27 mouse cellular contexts compared by ENCODE assay signal in genomic region chr3:133809007-133809552, GRCm38 (mm10).
DNase-seq lines count a peak whose midpoint lies in the region; ATAC-seq and TF ChIP-seq lines count a peak whose summit lies in the region.
"Had no signal": no experiment of that assay in that cellular context is flagged by ENCODE, and none has a peak within 500 bp of the region (broad histone marks: within the 10 kb centered on the region; RNA-seq: fewer than 3 reads in every experiment).

No protein-coding gene starts in this region.

- peak; percentile 95 for TF ChIP-seq EP300 in CH12.LX (IDR thresholded peaks at IDR 0.05; ENCODE audit: low read length)
- TF ChIP-seq EP300 in stomach, postnatal 0 days (optimal IDR thresholded peaks at IDR 0.05) = no peak

- TF ChIP-seq RAD21 in CH12.LX (IDR thresholded peaks at IDR 0.05; ENCODE audit: low read depth, low read length) = peak; percentile 68

- WGBS in stomach, postnatal 0 days = 70% methylated on average over 1 of the region's 1 CpGs
- WGBS in hindbrain, embryonic 13.5 days = 94% methylated on average over 1 of the region's 1 CpGs

- dilution Hi-C loops in CH12.LX (cut with MboI; ENCODE audit: extremely low pct_ligation_motif_present, extremely low pct_unique_long_range_greater_than_20kb, low sequenced_read_pairs) = no loop called here

- no peak for TF ChIP-seq POLR2A in CH12.LX (IDR thresholded peaks at IDR 0.05; ENCODE audit: low read depth, low read length)

- no peak overlapping the region for H3K27ac ChIP-seq in CH12.LX (ENCODE audit: insufficient read depth, low read depth)
- no peak overlapping the region for H3K27ac ChIP-seq in stomach, postnatal 0 days (replicated peaks)
- H3K27ac ChIP-seq in hindbrain, embryonic 13.5 days = no peak overlapping the region
- H3K27ac ChIP-seq: embryonic facial prominence, embryonic 12.5 days; embryonic facial prominence, embryonic 15.5 days; heart, adult 2 months; hindbrain, embryonic 10.5 days; hindbrain, embryonic 14.5 days; hindbrain, postnatal 0 days had no signal

- H3K4me2 ChIP-seq in CH12.LX (ENCODE audit: insufficient read depth, low read depth, poor library complexity, severe bottlenecking) = no peak overlapping the region
- H3K4me2 ChIP-seq in stomach, postnatal 0 days (replicated peaks; ENCODE audit: low read depth) = no peak overlapping the region
- H3K4me2 ChIP-seq in hindbrain, embryonic 13.5 days = no peak overlapping the region
- H3K4me2 ChIP-seq: embryonic facial prominence, embryonic 12.5 days; embryonic facial prominence, embryonic 15.5 days; heart, embryonic 11.5 days; hindbrain, embryonic 14.5 days had no signal

- peaks cover 5 to 18% of the 10 kb centered on the region in 2 experiments for H3K4me1 ChIP-seq in CH12.LX (ENCODE audit: control insufficient read depth in 1 of 2, insufficient read depth in 2 of 2)
- no peaks in the 10 kb centered on the region for H3K4me1 ChIP-seq in stomach, postnatal 0 days (replicated peaks; ENCODE audit: control insufficient read depth, insufficient read depth)
- H3K4me1 ChIP-seq in hindbrain, embryonic 13.5 days (replicated peaks) = no peaks in the 10 kb centered on the region
- H3K4me1 ChIP-seq: embryonic facial prominence, embryonic 12.5 days; embryonic facial prominence, embryonic 15.5 days; hindbrain, embryonic 10.5 days had no signal

- H3K4me3 ChIP-seq in CH12.LX (replicated peaks in 1 of 3; ENCODE audit: low read depth in 2 of 3, low read length in 2 of 3, poor library complexity in 1 of 3) = no peak overlapping the region
- no peak overlapping the region for H3K4me3 ChIP-seq in stomach, postnatal 0 days (ENCODE audit: low read depth, low read length)
- no peak overlapping the region for H3K4me3 ChIP-seq in hindbrain, embryonic 13.5 days
- H3K4me3 ChIP-seq: embryonic facial prominence, embryonic 12.5 days; embryonic facial prominence, embryonic 15.5 days; heart, adult 2 months; hindbrain, embryonic 10.5 days had no signal

- in situ Hi-C loops in CH12.LX (cut with MboI; ENCODE audit: low pct_ligation_motif_present, low pct_unique_long_range_greater_than_20kb, low sequenced_read_pairs) = loop anchor here (25.0 kb wide), 1 partner anchor 472 kb away; no protein-coding TSS in a partner anchor

- TF ChIP-seq CTCF in CH12.LX (conservative IDR thresholded peaks at IDR 0.05 in 1 of 2, IDR thresholded peaks at IDR 0.05 in 1 of 2; ENCODE audit: low read depth in 2 of 2, low read length in 2 of 2) = peak; percentile 11 to 64; a peak in 2 of 4 replicates
- peak; percentile 15 for TF ChIP-seq CTCF in stomach, postnatal 0 days (IDR thresholded peaks at IDR 0.05; ENCODE audit: low read depth)

- H3K9me3 ChIP-seq in CH12.LX (replicated peaks; ENCODE audit: low read length) = peaks cover 6% of the 10 kb centered on the region
- no peaks in the 10 kb centered on the region for H3K9me3 ChIP-seq in stomach, postnatal 0 days (ENCODE audit: control insufficient read depth, low read length)
- H3K9me3 ChIP-seq in hindbrain, embryonic 13.5 days = no peaks in the 10 kb centered on the region
- H3K9me3 ChIP-seq: embryonic facial prominence, embryonic 12.5 days; embryonic facial prominence, embryonic 15.5 days; G1E; hindbrain, embryonic 10.5 days had no signal

- no peak for ATAC-seq in stomach, postnatal 0 days (ENCODE audit: low FRiP score, low TSS enrichment)
- ATAC-seq in hindbrain, embryonic 13.5 days (ENCODE audit: low FRiP score) = no peak
- ATAC-seq: forebrain, embryonic 14.5 days; forebrain, postnatal 0 days; hindbrain, postnatal 0 days; inflammation-experienced regulatory T-cells, adult 6 months; intestine, embryonic 16.5 days; Patski had no signal

- H3K9ac ChIP-seq in CH12.LX (ENCODE audit: insufficient read depth, low read depth) = no peak overlapping the region
- no peak overlapping the region for H3K9ac ChIP-seq in stomach, postnatal 0 days (ENCODE audit: low read length)
- no peak overlapping the region for H3K9ac ChIP-seq in hindbrain, embryonic 13.5 days
- H3K9ac ChIP-seq: embryonic facial prominence, embryonic 12.5 days; embryonic facial prominence, embryonic 15.5 days; forebrain, postnatal 0 days; hindbrain, embryonic 14.5 days had no signal

- H3K27me3 ChIP-seq in CH12.LX (replicated peaks) = no peaks in the 10 kb centered on the region
- H3K27me3 ChIP-seq in stomach, postnatal 0 days (ENCODE audit: control insufficient read depth, insufficient read depth, low read length) = no peaks in the 10 kb centered on the region
- H3K27me3 ChIP-seq in hindbrain, embryonic 13.5 days = no peaks in the 10 kb centered on the region
- H3K27me3 ChIP-seq: embryonic facial prominence, embryonic 12.5 days; embryonic facial prominence, embryonic 15.5 days; Patski had no signal

- H3K79me2 ChIP-seq in CH12.LX (replicated peaks; ENCODE audit: control insufficient read depth, extremely low read depth, insufficient read depth, poor library complexity, severe bottlenecking) = no peaks in the 10 kb centered on the region

- H3K36me3 ChIP-seq in CH12.LX (replicated peaks in 1 of 2; ENCODE audit: control insufficient read depth in 1 of 2, insufficient read depth in 1 of 2, low read length in 1 of 2) = no peaks in the 10 kb centered on the region
- H3K36me3 ChIP-seq in stomach, postnatal 0 days (ENCODE audit: control insufficient read depth, insufficient read depth, low read length) = no peaks in the 10 kb centered on the region
- H3K36me3 ChIP-seq in hindbrain, embryonic 13.5 days = no peaks in the 10 kb centered on the region
- H3K36me3 ChIP-seq: embryonic facial prominence, embryonic 12.5 days; embryonic facial prominence, embryonic 15.5 days; G1E; hindbrain, embryonic 10.5 days had no signal

- DNase-seq in CH12.LX (ENCODE audit: extremely low read depth) = peak; percentile 89
- peak; percentile 78 for DNase-seq in ES-CJ7 (ENCODE audit: low read depth, low spot score)
- DNase-seq in WW6 (ENCODE audit: low read depth, low spot score) = peak; percentile 13
- DNase-seq in stomach, postnatal 0 days (ENCODE audit: low spot score) = no peak
- DNase-seq in gastrocnemius, adult 18-20 months (ENCODE audit: low spot score) = no peak
- DNase-seq in gastrocnemius, postnatal 10 days = no peak
- DNase-seq: adrenal gland, postnatal 10 days; adrenal gland, postnatal 36 days; cerebellum, adult 18-20 months; cerebellum, adult 9-11 months; cerebellum, postnatal 25 days; forebrain, postnatal 0 days; gastrocnemius, postnatal 36 days; heart, adult 2 months; kidney, adult 18-20 months had no signal

TF ChIP-seq in CH12.LX, 34 proteins besides CTCF, POLR2A, EP300 and RAD21 (continues in another document):
- TF ChIP-seq ELF1 (IDR thresholded peaks at IDR 0.05; ENCODE audit: low read depth, low read length) (peak; percentile 54; the same call in 1 of the 2 replicates), TBP (conservative IDR thresholded peaks at IDR 0.05; ENCODE audit: low read depth, low read length) (0 out of 2 replicates have a peak, but pooled peaks have one; percentile 32), JUN (IDR thresholded peaks at IDR 0.05; ENCODE audit: insufficient read depth, low read depth, low read length) (no peak; the same call in 1 of the 2 replicates), SIN3A (IDR thresholded peaks at IDR 0.05; ENCODE audit: low read length) (peak; percentile 81), NELFE (IDR thresholded peaks at IDR 0.05; ENCODE audit: low read depth, low read length) (no peak), E2F4 (IDR thresholded peaks at IDR 0.05; ENCODE audit: insufficient replicate concordance, low read depth, low read length) (peak; percentile 78; the same call in 1 of the 2 replicates), HCFC1 (IDR thresholded peaks at IDR 0.05; ENCODE audit: low read depth, low read length) (no peak; the same call in 1 of the 2 replicates), KAT2A (IDR thresholded peaks at IDR 0.05; ENCODE audit: insufficient replicate concordance, low read length) (no peak), SMC3 (IDR thresholded peaks at IDR 0.05; ENCODE audit: low read depth, low read length) (peak; percentile 70), UBTF (IDR thresholded peaks at IDR 0.05; ENCODE audit: low read depth, low read length) (no peak), NRF1 (IDR thresholded peaks at IDR 0.05; ENCODE audit: low read depth, low read length) (no peak), RCOR1 (conservative IDR thresholded peaks at IDR 0.05; ENCODE audit: low read depth, low read length) (peak; percentile 64), JUND (conservative IDR thresholded peaks at IDR 0.05; ENCODE audit: low read depth, low read length) (peak; percentile 49), USF1 (IDR thresholded peaks at IDR 0.05; ENCODE audit: low read depth, low read length) (no peak), GABPA (IDR thresholded peaks at IDR 0.05; ENCODE audit: insufficient replicate concordance, low read depth, low read length) (no peak), MAZ (IDR thresholded peaks at IDR 0.05; ENCODE audit: low read depth, low read length) (peak; percentile 57; the same call in 1 of the 2 replicates), ZMIZ1 (IDR thresholded peaks at IDR 0.05; ENCODE audit: low read depth, low read length) (no peak), PAX5 (IDR thresholded peaks at IDR 0.05; ENCODE audit: low read length) (no peak), MXI1 (IDR thresholded peaks at IDR 0.05; ENCODE audit: low read depth, low read length) (0 out of 2 replicates have a peak, but pooled peaks have one; percentile 55), BHLHE40 (IDR thresholded peaks at IDR 0.05; ENCODE audit: low read depth, low read length) (peak; percentile 39; the same call in 1 of the 2 replicates), ETS1 (conservative IDR thresholded peaks at IDR 0.05; ENCODE audit: low read depth, low read length) (peak; percentile 72; the same call in 1 of the 2 replicates), IRF4 (IDR thresholded peaks at IDR 0.05; ENCODE audit: low read depth, low read length) (peak; percentile 84), ZC3H11A (IDR thresholded peaks at IDR 0.05; ENCODE audit: low read depth, low read length) (0 out of 2 replicates have a peak, but pooled peaks have one; percentile 4), CHD2 (IDR thresholded peaks at IDR 0.05; ENCODE audit: low read length) (peak; percentile 38; the same call in 1 of the 2 replicates), USF2 (conservative IDR thresholded peaks at IDR 0.05; ENCODE audit: low read depth, low read length) (no peak), POLR2AphosphoS2 (IDR thresholded peaks at IDR 0.05; ENCODE audit: low read depth, low read length) (no peak), MAX (IDR thresholded peaks at IDR 0.05; ENCODE audit: low read length) (0 out of 2 replicates have a peak, but pooled peaks have one; percentile 66), MYC (IDR thresholded peaks at IDR 0.05; ENCODE audit: low read depth, low read length) (peak; percentile 86), TCF12 (IDR thresholded peaks at IDR 0.05; ENCODE audit: low read depth, low read length) (peak; percentile 94), CHD1 (IDR thresholded peaks at IDR 0.05; ENCODE audit: low read depth, low read length) (peak; percentile 83; the same call in 1 of the 2 replicates), ZKSCAN1 (IDR thresholded peaks at IDR 0.05; ENCODE audit: borderline replicate concordance, low read depth, low read length) (no peak)

Comparison
In these comparisons a context has a peak if more than half of its experiments do, and no peak if none do; other contexts are left out.
1. DNase-seq: peak in CH12.LX (single experiment), ES-CJ7 (single experiment) and WW6 (single experiment); none in stomach, postnatal 0 days (single experiment), gastrocnemius, adult 18-20 months (single experiment) and gastrocnemius, postnatal 10 days (single experiment).